Mouse (Mus musculus) lung, adult 2 months (tissue): ENCODE data around the gene Vax2.

Experiments
- CTCF ChIP-seq: fragments of 200-500 bp; IDR thresholded peaks from 2 replicates; pipeline ENCODE4 v1.5.1; 2011; ENCODE audit warnings: mild to moderate bottlenecking, low read length, control low read depth; ENCODE audit not compliant: insufficient read depth
- POLR2A ChIP-seq: fragments of 200-500 bp; IDR thresholded peaks from 2 replicates; pipeline ENCODE4 v1.6.1; 2011; ENCODE audit warnings: low read depth, mild to moderate bottlenecking, control low read depth, low read length, borderline replicate concordance; ENCODE audit errors: extremely low read depth

DNA sequence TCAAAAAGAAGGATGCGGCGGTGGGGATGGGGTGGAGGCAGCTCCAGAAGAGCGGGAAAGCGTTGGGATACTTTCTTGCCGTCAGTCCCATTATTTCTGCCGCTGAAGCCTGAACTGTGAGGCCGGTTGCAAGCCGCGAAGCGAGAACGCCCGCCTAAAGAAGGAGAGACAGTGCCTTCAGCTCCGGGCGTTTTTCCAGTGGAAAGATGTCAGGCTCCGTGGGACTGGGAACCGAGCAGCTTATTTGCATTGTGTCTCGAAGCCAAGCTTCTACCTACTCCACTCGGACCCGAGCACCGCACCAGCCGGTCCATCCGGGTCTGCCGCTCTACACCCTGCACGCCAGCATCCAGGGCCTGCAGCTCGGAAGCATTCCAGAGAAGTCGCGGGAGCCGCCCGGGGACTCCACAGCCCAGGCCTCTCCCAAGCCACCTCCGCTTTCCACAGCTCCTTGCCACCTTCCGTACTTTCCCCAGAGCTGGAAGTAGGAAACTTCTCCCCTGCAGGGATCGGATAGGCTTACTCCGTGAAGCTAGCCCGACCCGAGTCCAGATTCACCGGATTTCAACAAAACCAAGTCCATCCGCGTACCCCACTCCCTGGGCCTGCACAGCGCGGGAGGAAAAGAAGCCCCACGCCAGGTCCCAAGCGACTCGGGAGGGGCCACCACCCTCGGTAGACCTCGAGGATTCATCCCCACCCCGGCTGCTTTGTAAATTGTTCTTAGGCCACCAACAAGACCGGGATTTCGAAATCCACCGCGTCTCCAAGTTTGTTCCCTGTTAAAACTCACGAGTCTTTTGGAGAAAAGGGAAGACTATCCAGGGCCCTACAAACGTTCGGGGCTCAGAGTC is 8.7 kb upstream of the Vax2 start:
- no peak for TF ChIP-seq CTCF
- TF ChIP-seq POLR2A = no peak
